ENCODE assay signal across 13 mouse cellular contexts in genomic region chr17:5874565-5874964, GRCm38 (mm10).
"Had no signal": no experiment of that assay in that cellular context is flagged by ENCODE, and none has a peak within 500 bp of the region (broad histone marks: within the 10 kb centered on the region; RNA-seq: fewer than 3 reads in every experiment).

No protein-coding gene starts in this region.

- H3K27ac ChIP-seq: layer of hippocampus, adult 2 months; limb, embryonic 13.5 days; liver, embryonic 14.5 days; midbrain, embryonic 12.5 days; neural tube, embryonic 13.5 days had no signal

- H3K9ac ChIP-seq: limb, embryonic 13.5 days; liver, embryonic 14.5 days; midbrain, embryonic 12.5 days; neural tube, embryonic 13.5 days had no signal

- DNase-seq: kidney, postnatal 10 days; kidney, postnatal 4 days; left cerebral cortex, postnatal 4 days; lung, adult 18-20 months; retina, postnatal 1 day; thymus, adult 18-20 months; thymus, postnatal 14 days had no signal

- H3K36me3 ChIP-seq: limb, embryonic 13.5 days; midbrain, embryonic 12.5 days; neural tube, embryonic 13.5 days had no signal

- H3K4me3 ChIP-seq: layer of hippocampus, adult 2 months; limb, embryonic 13.5 days; midbrain, embryonic 12.5 days; neural tube, embryonic 13.5 days had no signal

- H3K4me2 ChIP-seq: limb, embryonic 13.5 days; midbrain, embryonic 12.5 days; neural tube, embryonic 13.5 days had no signal

- H3K9me3 ChIP-seq: limb, embryonic 13.5 days; midbrain, embryonic 12.5 days; neural tube, embryonic 13.5 days had no signal

- ATAC-seq: midbrain, embryonic 16.5 days had no signal

- H3K27me3 ChIP-seq: limb, embryonic 13.5 days; midbrain, embryonic 12.5 days; neural tube, embryonic 13.5 days had no signal
